Mouse (Mus musculus): ENCODE data around the gene Cyp17a1. TPM values are rescaled to one million over a fixed set of nuclear protein-coding genes. Genes with fewer than 3 reads are reported as not detected.

The Cyp17a1 gene
- polyA plus RNA-seq (2015; fragmentation: Nextera tagmentation; extraction: Ambion mirVana): 7.1 TPM in 1 of 2 replicates, not detected in the other

GRCm38 (mm10) chr19:46672766-46673418, at the start of gene Cyp17a1:
Gene Cyp17a1 (minus strand): TSS chr19:46673172.
- H3K9ac ChIP-seq (replicated peaks; ENCODE audit: low read length): no peak within 1 kb of the TSS
- H3K36me3 ChIP-seq (ENCODE audit: insufficient read depth, low read length): no peaks in the 10 kb centered on the region
- 54% methylated on average over 5 of the region's 5 CpGs for WGBS
- no peaks in the 10 kb centered on the region for H3K4me1 ChIP-seq (ENCODE audit: insufficient read depth, low read length)
- H3K4me3 ChIP-seq (ENCODE audit: low read length): no peak within 1 kb of the TSS
- no peak for ATAC-seq (ENCODE audit: low FRiP score, low TSS enrichment)
- no peaks in the 10 kb centered on the region for H3K9me3 ChIP-seq (ENCODE audit: low read length)
- H3K27ac ChIP-seq (ENCODE audit: low read length): no peak within 1 kb of the TSS
- H3K4me2 ChIP-seq (replicated peaks; ENCODE audit: low read depth, low read length): no peak within 1 kb of the TSS
- H3K27me3 ChIP-seq (ENCODE audit: insufficient read depth, low read length): no peaks in the 10 kb centered on the region

- Histone ChIP-seq H3K4me1 (ENCODE audit: insufficient read depth, low read length) (no peaks in the 10 kb centered on the region), H3K4me3 (ENCODE audit: low read length) (no peak overlapping the region), H3K9me3 (ENCODE audit: low read length) (peaks cover 7% of the 10 kb centered on the region; the same call in 1 of the 2 replicates), H3K9ac (replicated peaks; ENCODE audit: low read length) (no peak overlapping the region), H3K27ac (ENCODE audit: low read length) (no peak overlapping the region), H3K36me3 (ENCODE audit: insufficient read depth, low read length) (peaks cover 23% of the 10 kb centered on the region), H3K4me2 (replicated peaks; ENCODE audit: low read depth, low read length) (no peak overlapping the region), H3K27me3 (ENCODE audit: insufficient read depth, low read length) (no peaks in the 10 kb centered on the region)
- ATAC-seq (ENCODE audit: low FRiP score, low TSS enrichment): no peak
- WGBS: 84% methylated on average over 4 of the region's 4 CpGs
Measured at GRCm38 (mm10) chr19:46718150-46718549, 45.2 kb upstream of the Cyp17a1 start.

- WGBS: 83% methylated on average over 8 of the region's 8 CpGs
- Histone ChIP-seq H3K27ac (ENCODE audit: low read length) (no peak overlapping the region), H3K4me3 (ENCODE audit: low read length) (no peak overlapping the region), H3K4me2 (replicated peaks; ENCODE audit: low read depth, low read length) (no peak overlapping the region), H3K9me3 (ENCODE audit: low read length) (peaks cover 7% of the 10 kb centered on the region; the same call in 1 of the 2 replicates), H3K9ac (replicated peaks; ENCODE audit: low read length) (no peak overlapping the region), H3K36me3 (ENCODE audit: insufficient read depth, low read length) (peaks cover 16% of the 10 kb centered on the region), H3K4me1 (ENCODE audit: insufficient read depth, low read length) (no peaks in the 10 kb centered on the region), H3K27me3 (ENCODE audit: insufficient read depth, low read length) (no peaks in the 10 kb centered on the region)
- ATAC-seq (ENCODE audit: low FRiP score, low TSS enrichment): no peak
Measured at GRCm38 (mm10) chr19:46715016-46715415, 42.0 kb upstream of the Cyp17a1 start.

- Histone ChIP-seq H3K36me3 (ENCODE audit: insufficient read depth, low read length) (peaks cover 12% of the 10 kb centered on the region), H3K9me3 (ENCODE audit: low read length) (peaks cover 7% of the 10 kb centered on the region; the same call in 1 of the 2 replicates), H3K27ac (ENCODE audit: low read length) (no peak overlapping the region), H3K9ac (replicated peaks; ENCODE audit: low read length) (no peak overlapping the region), H3K4me1 (ENCODE audit: insufficient read depth, low read length) (no peaks in the 10 kb centered on the region), H3K4me2 (replicated peaks; ENCODE audit: low read depth, low read length) (no peak overlapping the region), H3K27me3 (ENCODE audit: insufficient read depth, low read length) (no peaks in the 10 kb centered on the region), H3K4me3 (ENCODE audit: low read length) (no peak overlapping the region)
- 92% methylated on average over 8 of the region's 8 CpGs for WGBS
- no peak for ATAC-seq (ENCODE audit: low FRiP score, low TSS enrichment)
Measured at GRCm38 (mm10) chr19:46714234-46714633, 41.3 kb upstream of the Cyp17a1 start.

- H3K27ac ChIP-seq (ENCODE audit: low read length): no peak overlapping the region
- H3K4me3 ChIP-seq (ENCODE audit: low read length): no peak overlapping the region
- no peaks in the 10 kb centered on the region for H3K9me3 ChIP-seq (ENCODE audit: low read length)
- H3K27me3 ChIP-seq (ENCODE audit: insufficient read depth, low read length): no peaks in the 10 kb centered on the region
- no peak overlapping the region for H3K9ac ChIP-seq (replicated peaks; ENCODE audit: low read length)
- H3K4me1 ChIP-seq (ENCODE audit: insufficient read depth, low read length): peaks cover 19% of the 10 kb centered on the region
- H3K4me2 ChIP-seq (replicated peaks; ENCODE audit: low read depth, low read length): no peak overlapping the region
- ATAC-seq (ENCODE audit: low FRiP score, low TSS enrichment): no peak
- 88% methylated on average over 4 of the region's 4 CpGs for WGBS
- peaks cover 6% of the 10 kb centered on the region; the same call in 1 of the 2 replicates for H3K36me3 ChIP-seq (ENCODE audit: insufficient read depth, low read length)
Measured at GRCm38 (mm10) chr19:46710614-46711013, 37.6 kb upstream of the Cyp17a1 start.

- peaks cover 3% of the 10 kb centered on the region; the same call in 1 of the 2 replicates for H3K27me3 ChIP-seq (ENCODE audit: insufficient read depth, low read length)
- H3K36me3 ChIP-seq (ENCODE audit: insufficient read depth, low read length): no peaks in the 10 kb centered on the region
- peak; percentile 90 for ATAC-seq (ENCODE audit: low FRiP score, low TSS enrichment)
- H3K9ac ChIP-seq (replicated peaks; ENCODE audit: low read length): peak within 1 kb of the TSS; percentile 74
- peak within 1 kb of the TSS; percentile 54 for H3K4me3 ChIP-seq (ENCODE audit: low read length)
- no peaks in the 10 kb centered on the region for H3K9me3 ChIP-seq (ENCODE audit: low read length)
- H3K4me2 ChIP-seq (replicated peaks; ENCODE audit: low read depth, low read length): peak within 1 kb of the TSS; percentile 84
- WGBS: 8% methylated on average over 31 of the region's 31 CpGs
- H3K4me1 ChIP-seq (ENCODE audit: insufficient read depth, low read length): peaks cover 19% of the 10 kb centered on the region
- peak within 1 kb of the TSS; percentile 49; the same call in 1 of the 2 replicates for H3K27ac ChIP-seq (ENCODE audit: low read length)
Measured at GRCm38 (mm10) chr19:46707296-46708151, 34.6 kb upstream of the Cyp17a1 start, which contains the start of gene As3mt. Gene As3mt (plus strand): TSS chr19:46707458.

- no peak; the same call in 1 of the 2 replicates for ATAC-seq (ENCODE audit: low FRiP score, low TSS enrichment)
- 65% methylated on average over 9 of the region's 9 CpGs for WGBS
- H3K4me3 ChIP-seq (ENCODE audit: low read length): peak overlapping the region; percentile 54
- peak overlapping the region; percentile 84 for H3K4me2 ChIP-seq (replicated peaks; ENCODE audit: low read depth, low read length)
- H3K27me3 ChIP-seq (ENCODE audit: insufficient read depth, low read length): peaks cover 3% of the 10 kb centered on the region; the same call in 1 of the 2 replicates
- no peaks in the 10 kb centered on the region for H3K9me3 ChIP-seq (ENCODE audit: low read length)
- H3K27ac ChIP-seq (ENCODE audit: low read length): no peak overlapping the region
- no peaks in the 10 kb centered on the region for H3K36me3 ChIP-seq (ENCODE audit: insufficient read depth, low read length)
- peaks cover 19% of the 10 kb centered on the region for H3K4me1 ChIP-seq (ENCODE audit: insufficient read depth, low read length)
- peak overlapping the region; percentile 74 for H3K9ac ChIP-seq (replicated peaks; ENCODE audit: low read length)
Measured at GRCm38 (mm10) chr19:46706540-46707295, 33.7 kb upstream of the Cyp17a1 start.

GRCm38 (mm10) chr19:46705779-46706495, 33.0 kb upstream of the Cyp17a1 start:
- no peak for ATAC-seq (ENCODE audit: low FRiP score, low TSS enrichment)
- WGBS: 66% methylated on average over 7 of the region's 7 CpGs
- H3K9ac ChIP-seq (replicated peaks; ENCODE audit: low read length): no peak overlapping the region

GRCm38 (mm10) chr19:46701156-46701555, 28.2 kb upstream of the Cyp17a1 start:
- H3K4me1 ChIP-seq (ENCODE audit: insufficient read depth, low read length): peaks cover 8% of the 10 kb centered on the region; the same call in 1 of the 2 replicates
- 74% methylated on average over 9 of the region's 9 CpGs for WGBS
- H3K36me3 ChIP-seq (ENCODE audit: insufficient read depth, low read length): 0 out of 2 replicates have a peak, but pooled peaks cover 4% of the 10 kb centered on the region
- H3K27me3 ChIP-seq (ENCODE audit: insufficient read depth, low read length): peaks cover 3% of the 10 kb centered on the region; the same call in 1 of the 2 replicates
- no peak overlapping the region for H3K9ac ChIP-seq (replicated peaks; ENCODE audit: low read length)
- H3K27ac ChIP-seq (ENCODE audit: low read length): no peak overlapping the region
- H3K4me2 ChIP-seq (replicated peaks; ENCODE audit: low read depth, low read length): no peak overlapping the region
- no peak overlapping the region for H3K4me3 ChIP-seq (ENCODE audit: low read length)
- ATAC-seq (ENCODE audit: low FRiP score, low TSS enrichment): no peak
- no peaks in the 10 kb centered on the region for H3K9me3 ChIP-seq (ENCODE audit: low read length)

More at GRCm38 (mm10) chr19:46705779-46706495, 33.0 kb upstream of the Cyp17a1 start:
- peaks cover 19% of the 10 kb centered on the region for H3K4me1 ChIP-seq (ENCODE audit: insufficient read depth, low read length)
- 0 out of 2 replicates have a peak, but pooled peaks cover 4% of the 10 kb centered on the region for H3K36me3 ChIP-seq (ENCODE audit: insufficient read depth, low read length)
- no peak overlapping the region for H3K27ac ChIP-seq (ENCODE audit: low read length)
- no peak overlapping the region for H3K4me3 ChIP-seq (ENCODE audit: low read length)
- peaks cover 3% of the 10 kb centered on the region; the same call in 1 of the 2 replicates for H3K27me3 ChIP-seq (ENCODE audit: insufficient read depth, low read length)
- H3K4me2 ChIP-seq (replicated peaks; ENCODE audit: low read depth, low read length): no peak overlapping the region
- H3K9me3 ChIP-seq (ENCODE audit: low read length): no peaks in the 10 kb centered on the region
